Mouse (Mus musculus): ENCODE measurements around the gene 4931414P19Rik.
"Not testable (repeated sequence)": the region's sequence is repeated elsewhere in the genome, so short reads cannot be mapped to it uniquely, and the experiment has no call there.

Gene 4931414P19Rik

DNA sequence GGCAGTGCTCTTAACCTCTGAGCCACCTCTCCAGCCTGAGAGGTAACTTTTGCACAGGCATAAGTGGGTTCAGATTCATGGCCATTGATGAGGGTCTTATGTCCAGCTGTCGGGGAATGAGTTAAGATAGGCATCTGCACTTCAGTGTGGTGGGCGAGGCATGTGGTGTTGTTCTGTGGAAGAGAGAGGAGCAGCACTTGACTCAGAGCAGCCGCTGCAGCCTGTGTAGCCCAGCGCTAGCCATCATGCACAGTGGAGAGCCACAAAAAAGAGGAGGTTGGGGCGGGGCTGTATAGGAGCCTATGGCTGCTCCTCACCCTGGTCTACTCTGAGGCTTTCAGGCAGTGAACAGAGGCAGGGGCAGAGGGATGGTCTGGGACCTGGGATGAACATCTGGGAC, 22.3 kb upstream of the 4931414P19Rik start:
- no peak for DNase-seq (ENCODE audit: extremely low read depth, low read depth)

DNA sequence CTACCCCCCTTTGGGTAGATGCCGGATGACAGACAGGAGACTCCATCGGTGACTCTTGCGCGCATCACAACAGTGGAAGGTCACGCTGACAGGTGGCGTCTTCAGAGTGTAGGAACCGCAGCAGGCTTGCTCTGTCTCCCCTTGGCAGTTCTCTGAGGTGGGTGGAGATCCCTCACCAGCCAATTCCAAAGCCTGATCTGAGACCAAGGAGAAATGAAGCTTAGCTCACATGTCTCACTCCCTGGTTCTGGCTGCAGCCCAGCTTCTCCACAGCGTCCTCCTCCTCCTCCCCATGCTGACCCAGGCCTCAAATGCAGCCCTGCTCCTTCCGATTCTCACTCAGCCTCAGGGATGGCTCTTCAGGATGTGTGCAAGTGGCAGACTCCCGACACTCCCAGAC, 19.2 kb upstream of the 4931414P19Rik start:
- no peak for DNase-seq (ENCODE audit: extremely low read depth, low read depth)

- no peak for DNase-seq (ENCODE audit: extremely low read depth, low read depth)
These were observed 17.5 kb upstream of the 4931414P19Rik start for GRCm38 (mm10) chr14:54623334-54623733.

GRCm38 (mm10) chr14:54621133-54621532, 15.3 kb upstream of the 4931414P19Rik start, which contains the start of gene Psmb11:
Gene Psmb11, plus strand, starts transcription at chr14:54621433.
- no peak for DNase-seq (ENCODE audit: extremely low read depth, low read depth)

- DNase-seq (ENCODE audit: extremely low read depth, low read depth), result peak; percentile 77
These were observed 12.1 kb upstream of the 4931414P19Rik start, which contains the start of gene Psmb5 for GRCm38 (mm10) chr14:54617897-54618365. Gene Psmb5, minus strand, starts transcription at chr14:54618022.

- no peak for DNase-seq (ENCODE audit: extremely low read depth, low read depth)
These were observed 11.5 kb upstream of the 4931414P19Rik start for GRCm38 (mm10) chr14:54617152-54617896.

GRCm38 (mm10) chr14:54616226-54616825, 10.5 kb upstream of the 4931414P19Rik start:
- no peak for DNase-seq (ENCODE audit: extremely low read depth, low read depth)

DNA sequence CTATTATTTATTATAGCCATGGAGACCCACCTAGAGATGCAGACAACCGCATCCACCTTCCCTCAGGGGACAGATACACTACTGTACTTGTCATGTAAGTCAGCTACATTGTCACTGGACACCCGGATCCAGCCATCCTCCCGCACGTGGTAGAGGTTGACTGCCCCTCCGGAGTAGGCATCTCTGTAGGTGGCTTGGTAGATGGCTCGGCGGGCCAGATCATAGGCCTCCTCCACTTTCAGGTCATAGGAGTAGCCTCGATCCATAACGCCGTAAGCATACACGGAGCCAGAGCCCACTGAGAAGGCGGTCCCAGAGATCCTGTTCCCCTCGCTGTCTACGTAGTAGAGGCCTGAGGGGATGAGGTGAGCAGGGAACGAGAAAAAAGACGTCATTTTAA, 8.3 kb upstream of the 4931414P19Rik start:
- DNase-seq (ENCODE audit: extremely low read depth, low read depth), result not testable (repeated sequence)

- no peak for DNase-seq (ENCODE audit: extremely low read depth, low read depth)
These were observed 4.9 kb upstream of the 4931414P19Rik start for GRCm38 (mm10) chr14:54610648-54611047.

DNA sequence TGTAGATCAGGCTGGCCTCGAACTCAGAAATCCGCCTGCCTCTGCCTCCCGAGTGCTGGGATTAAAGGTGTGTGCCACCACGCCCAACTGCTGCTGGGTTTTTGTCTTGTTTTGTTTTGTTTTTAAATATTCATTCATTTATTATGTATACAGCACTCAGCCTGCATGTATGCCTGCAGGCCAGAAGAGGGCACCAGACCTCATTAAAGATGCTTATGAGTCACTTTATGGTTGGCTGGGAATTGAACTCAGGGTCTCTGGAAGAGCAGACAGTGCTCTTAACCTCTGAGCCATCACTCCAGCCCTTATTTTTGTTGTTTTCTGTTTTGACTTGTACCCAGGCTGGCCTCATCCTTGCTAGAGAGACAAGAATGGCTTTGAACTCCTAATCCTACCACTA, 4.2 kb upstream of the 4931414P19Rik start:
- DNase-seq (ENCODE audit: extremely low read depth, low read depth), result no peak

- DNase-seq (ENCODE audit: extremely low read depth, low read depth), result no peak
These were observed 3.5 kb upstream of the 4931414P19Rik start for GRCm38 (mm10) chr14:54609245-54609644.

- no peak for DNase-seq (ENCODE audit: extremely low read depth, low read depth)
These were observed 1.4 kb upstream of the 4931414P19Rik start for GRCm38 (mm10) chr14:54607226-54607625.

- DNase-seq (ENCODE audit: extremely low read depth, low read depth), result no peak
These were observed 2.1 kb downstream of the 4931414P19Rik start for GRCm38 (mm10) chr14:54603686-54604085.

DNA sequence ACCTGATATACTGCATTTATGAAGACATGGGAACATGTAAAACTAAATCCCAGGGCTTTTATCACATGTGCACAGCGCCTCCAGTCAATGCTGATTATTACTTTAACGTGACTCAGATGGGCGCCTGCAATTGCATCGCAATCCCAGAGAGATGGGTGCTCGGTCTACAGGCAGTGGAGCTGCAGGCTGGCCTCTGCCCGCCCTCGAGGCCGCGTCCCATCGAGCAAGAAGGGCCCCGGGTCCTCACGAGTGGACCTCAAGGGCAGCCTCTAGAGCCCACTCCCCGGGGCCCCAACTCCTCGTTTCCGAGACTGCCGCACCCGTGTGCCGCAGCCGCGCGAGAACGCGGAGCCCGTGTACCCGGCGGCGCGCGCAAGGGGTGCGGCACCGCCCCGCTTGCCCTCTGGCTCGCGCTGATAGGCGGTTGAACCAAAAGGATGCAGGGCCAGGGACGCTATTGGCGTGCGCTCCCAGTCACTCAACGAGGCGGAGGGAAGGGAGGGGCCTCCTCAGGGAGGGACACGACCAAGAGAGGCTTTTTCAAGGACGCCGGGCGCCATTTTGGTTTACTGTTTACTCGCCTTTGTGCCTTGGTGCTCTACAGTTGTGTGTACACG, 2.6 kb downstream of the 4931414P19Rik start:
- DNase-seq (ENCODE audit: extremely low read depth, low read depth), result peak; percentile 90

GRCm38 (mm10) chr14:54602613-54603012, 3.2 kb downstream of the 4931414P19Rik start:
- no peak for DNase-seq (ENCODE audit: extremely low read depth, low read depth)

GRCm38 (mm10) chr14:54601601-54602000, 4.2 kb downstream of the 4931414P19Rik start:
- no peak for DNase-seq (ENCODE audit: extremely low read depth, low read depth)

- no peak for DNase-seq (ENCODE audit: extremely low read depth, low read depth)
These were observed 8.7 kb downstream of the 4931414P19Rik start for GRCm38 (mm10) chr14:54597084-54597483.

DNA sequence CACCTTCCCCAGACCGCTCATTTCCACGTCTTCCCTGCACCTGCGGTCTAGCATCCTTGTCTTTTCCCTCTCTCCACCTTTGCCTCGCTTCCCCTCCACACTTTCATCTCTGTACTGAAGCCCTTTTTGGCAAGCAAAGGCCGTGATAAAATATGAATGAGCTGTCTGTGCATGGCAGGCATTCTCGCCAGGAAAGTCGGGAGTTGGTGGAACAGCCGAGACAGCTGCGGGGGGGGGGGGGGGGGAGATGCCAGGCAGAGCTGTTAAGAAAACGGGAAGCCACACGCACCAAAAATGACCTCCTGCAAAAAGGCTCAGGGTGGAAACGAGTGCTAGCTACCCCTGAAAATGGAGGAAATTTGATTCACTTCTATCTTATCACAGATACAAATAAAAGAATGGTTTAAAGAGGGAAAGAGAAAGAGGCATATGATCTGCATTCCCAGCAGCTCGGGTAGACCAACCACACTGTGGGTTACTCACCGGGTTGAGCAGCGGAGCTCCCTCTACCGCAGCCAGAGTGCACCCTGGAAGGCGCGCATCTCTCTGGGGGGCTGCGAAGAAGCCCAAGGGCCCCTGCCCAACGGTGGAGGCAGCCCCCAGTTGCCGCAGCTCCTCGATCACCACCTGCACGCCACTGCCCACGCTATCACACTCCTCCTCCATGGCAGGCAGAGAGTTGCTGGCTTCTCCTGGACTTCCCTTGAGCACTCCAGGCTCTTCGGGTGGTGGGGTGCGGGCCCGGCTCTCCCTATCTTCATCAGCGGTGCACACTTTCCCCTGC, 11.0 kb downstream of the 4931414P19Rik start:
- no peak for DNase-seq (ENCODE audit: extremely low read depth, low read depth)

DNA sequence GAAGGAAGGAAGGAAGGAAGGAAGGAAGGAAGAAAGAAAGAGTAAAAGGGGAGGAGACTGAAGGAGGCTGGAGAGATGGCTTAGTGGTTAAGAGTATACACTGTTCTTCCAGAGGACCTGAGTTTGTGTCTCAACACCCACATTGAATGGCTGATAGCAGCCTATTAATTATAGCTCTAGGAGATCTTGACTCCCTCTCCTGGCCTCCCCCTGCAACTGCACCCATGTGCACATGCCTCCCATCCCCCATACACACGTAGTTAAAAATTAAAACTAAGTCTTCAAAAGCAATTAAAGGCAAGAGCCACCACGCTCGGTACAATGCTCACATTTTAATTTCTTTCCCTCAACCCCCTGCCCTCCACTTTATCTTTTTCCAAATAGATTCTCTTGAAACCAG, 11.7 kb downstream of the 4931414P19Rik start:
- no peak for DNase-seq (ENCODE audit: extremely low read depth, low read depth)

DNA sequence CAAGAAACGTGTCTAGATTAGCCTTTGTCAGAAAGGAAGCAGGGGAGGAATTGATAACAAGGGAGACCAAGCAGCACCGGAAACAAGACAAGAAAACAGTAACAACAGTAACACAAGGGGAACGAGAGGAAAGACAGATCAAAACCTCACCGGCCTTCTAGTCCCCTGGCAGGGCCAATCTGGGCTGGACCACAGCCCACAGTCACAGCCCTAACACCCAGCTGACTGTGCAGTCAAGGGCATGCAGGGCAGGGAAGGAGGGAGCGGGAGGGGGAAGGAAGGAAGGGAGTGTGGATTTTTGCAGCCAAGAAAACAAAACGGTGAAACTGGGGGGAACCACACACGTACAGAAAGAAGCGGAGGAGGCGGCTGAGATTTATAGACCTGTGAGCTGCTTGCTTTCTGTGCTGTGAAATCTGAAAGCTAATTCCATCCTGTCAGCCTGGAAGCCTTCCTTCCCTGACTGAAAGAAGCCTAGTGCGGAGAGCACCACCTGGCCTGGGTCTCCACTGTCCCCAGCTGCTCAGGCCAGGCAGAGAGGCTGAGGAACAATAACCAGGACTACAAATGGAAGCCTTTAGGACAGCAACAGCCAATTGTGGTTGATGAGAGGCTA, 13.4 kb downstream of the 4931414P19Rik start:
- DNase-seq (ENCODE audit: extremely low read depth, low read depth), result peak; percentile 82

DNA sequence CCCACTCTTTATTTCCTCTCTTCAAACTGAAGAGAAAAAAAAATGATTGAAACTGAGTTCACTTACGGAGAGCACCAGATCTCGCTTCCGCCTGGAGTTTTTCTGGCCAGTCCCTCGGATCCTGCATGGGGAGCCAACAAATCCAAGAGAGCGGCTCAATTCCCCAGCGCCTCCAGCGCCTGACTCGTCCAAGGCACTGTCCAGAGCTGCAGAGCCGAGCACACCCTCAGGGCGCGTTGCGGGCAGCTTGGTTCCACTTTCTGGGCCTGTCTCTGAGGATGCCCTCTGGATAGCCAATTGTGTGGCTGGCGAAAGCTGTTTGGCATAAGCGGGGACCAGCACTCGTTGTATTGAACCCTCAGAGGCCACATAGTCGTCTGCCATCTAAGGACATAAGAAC, 14.7 kb downstream of the 4931414P19Rik start:
- no peak for DNase-seq (ENCODE audit: extremely low read depth, low read depth)
